In the genomic region with DNA sequence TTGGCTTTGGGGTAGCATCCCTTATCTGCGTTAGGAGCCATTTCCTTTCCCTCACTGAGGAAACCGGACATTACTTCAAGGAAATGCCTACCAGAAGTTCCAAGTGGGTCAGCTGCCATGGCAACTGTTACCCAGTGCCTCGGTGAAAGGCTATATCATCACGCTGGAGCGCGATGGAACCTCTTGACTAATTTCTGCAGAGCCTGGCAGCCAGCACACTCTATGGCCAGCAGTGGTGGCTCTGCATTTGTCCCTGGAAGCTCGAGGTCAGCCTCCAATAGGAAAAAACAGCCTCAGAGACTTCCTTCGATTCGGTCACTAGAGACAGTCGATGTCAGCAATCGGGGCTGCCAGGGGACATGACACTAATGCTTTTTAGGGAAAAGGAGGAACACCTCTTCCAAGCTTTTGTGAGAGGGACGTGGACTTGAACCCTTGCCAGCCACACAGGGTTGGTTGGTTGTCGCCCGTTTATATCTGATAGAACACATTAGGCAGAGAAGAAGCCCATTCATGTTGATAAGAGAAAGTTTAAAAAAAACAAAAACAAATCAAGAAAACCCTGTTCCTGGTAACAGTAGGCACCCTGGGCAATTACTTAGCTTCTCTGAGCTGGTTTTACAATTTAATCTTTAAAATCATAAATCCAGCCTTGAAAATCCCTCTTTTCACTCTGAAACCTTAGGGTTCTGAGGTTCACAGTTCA, we compare ENCODE assay signal across 9 mouse cellular contexts.
DNase-seq lines count a peak whose midpoint lies in the region; ATAC-seq and TF ChIP-seq lines count a peak whose summit lies in the region.
"Had no signal": no experiment of that assay in that cellular context is flagged by ENCODE, and none has a peak within 500 bp of the region (broad histone marks: within the 10 kb centered on the region; RNA-seq: fewer than 3 reads in every experiment).

No protein-coding gene starts in this region.

- no peak for DNase-seq in layer of hippocampus, adult 2 months (ENCODE audit: low spot score in 2 of 2)
- DNase-seq in layer of hippocampus, postnatal 14 days (ENCODE audit: low spot score in 2 of 2) = no peak
- peak; percentile 63 for DNase-seq in hindbrain, embryonic 10.5 days (ENCODE audit: low spot score)
- DNase-seq in limb, embryonic 14.5 days (ENCODE audit: low spot score) = peak; percentile 42
- no peak for DNase-seq in spleen, adult 18-20 months

- no peaks in the 10 kb centered on the region for H3K9me3 ChIP-seq in hindbrain, embryonic 10.5 days
- H3K9me3 ChIP-seq in limb, embryonic 14.5 days (ENCODE audit: control insufficient read depth, low read length) = no peaks in the 10 kb centered on the region
- H3K9me3 ChIP-seq in stomach, embryonic 14.5 days (ENCODE audit: control insufficient read depth, low read depth, low read length) = no peaks in the 10 kb centered on the region

- no peak overlapping the region for H3K9ac ChIP-seq in limb, embryonic 14.5 days (ENCODE audit: low read depth, low read length, severe bottlenecking)
- no peak overlapping the region for H3K9ac ChIP-seq in stomach, embryonic 14.5 days (replicated peaks; ENCODE audit: low read depth, low read length)

- H3K36me3 ChIP-seq in hindbrain, embryonic 10.5 days = peaks cover 35% of the 10 kb centered on the region
- H3K36me3 ChIP-seq in limb, embryonic 14.5 days (ENCODE audit: control insufficient read depth, insufficient read depth, low read length) = peaks cover 11% of the 10 kb centered on the region; the same call in 1 of the 2 replicates
- H3K36me3 ChIP-seq in stomach, embryonic 14.5 days (ENCODE audit: control insufficient read depth, insufficient read depth, low read length) = no peaks in the 10 kb centered on the region; the same call in 1 of the 2 replicates

- H3K4me1 ChIP-seq in embryonic fibroblast, embryonic 13.5 days (ENCODE audit: control insufficient read depth, insufficient read depth, low read length) = peaks cover 34% of the 10 kb centered on the region
- H3K4me1 ChIP-seq in hindbrain, embryonic 10.5 days (replicated peaks) = peaks cover 37% of the 10 kb centered on the region
- peaks cover 62% of the 10 kb centered on the region for H3K4me1 ChIP-seq in limb, embryonic 14.5 days (ENCODE audit: control insufficient read depth, insufficient read depth, low read length)
- peaks cover 35% of the 10 kb centered on the region for H3K4me1 ChIP-seq in stomach, embryonic 14.5 days (ENCODE audit: control insufficient read depth, insufficient read depth, low read length)

- peak overlapping the region; percentile 1; the same call in 1 of the 2 replicates for H3K4me2 ChIP-seq in limb, embryonic 14.5 days (replicated peaks; ENCODE audit: low read depth, low read length, severe bottlenecking)
- H3K4me2 ChIP-seq in stomach, embryonic 14.5 days (replicated peaks; ENCODE audit: low read depth, low read length) = no peak overlapping the region

- TF ChIP-seq CTCF in layer of hippocampus, adult 2 months (conservative IDR thresholded peaks at IDR 0.05) = no peak
- no peak for TF ChIP-seq CTCF in embryonic fibroblast, embryonic 13.5 days (IDR thresholded peaks at IDR 0.05; ENCODE audit: borderline replicate concordance, insufficient read depth, low read length)

- H3K27me3 ChIP-seq in hindbrain, embryonic 10.5 days (ENCODE audit: insufficient read depth, poor library complexity, severe bottlenecking) = no peaks in the 10 kb centered on the region
- no peaks in the 10 kb centered on the region for H3K27me3 ChIP-seq in limb, embryonic 14.5 days (ENCODE audit: control insufficient read depth, insufficient read depth, low read length)
- no peaks in the 10 kb centered on the region for H3K27me3 ChIP-seq in stomach, embryonic 14.5 days (ENCODE audit: control insufficient read depth, insufficient read depth, low read length)

- peak overlapping the region; percentile 68 for H3K27ac ChIP-seq in layer of hippocampus, adult 2 months
- H3K27ac ChIP-seq in embryonic fibroblast, embryonic 13.5 days (ENCODE audit: insufficient read depth, low read length) = peak overlapping the region; percentile 86
- peak overlapping the region; percentile 86 for H3K27ac ChIP-seq in hindbrain, embryonic 10.5 days
- H3K27ac ChIP-seq in limb, embryonic 14.5 days (replicated peaks; ENCODE audit: low read depth, low read length) = peak overlapping the region; percentile 80
- peak overlapping the region; percentile 94 for H3K27ac ChIP-seq in stomach, embryonic 14.5 days (ENCODE audit: low read length)

- ATAC-seq in limb, embryonic 14.5 days (ENCODE audit: low FRiP score, low read depth) = 0 out of 2 replicates have a peak, but pooled peaks have one; percentile 6
- ATAC-seq in stomach, embryonic 14.5 days (ENCODE audit: insufficient number of reproducible peaks, insufficient read depth, low FRiP score, low read depth) = no peak
- no peak for ATAC-seq in monocyte, adult 5-6 weeks (replicated peaks; ENCODE audit: insufficient number of reproducible peaks, low FRiP score, low TSS enrichment, poor library complexity, severe bottlenecking)

- TF ChIP-seq POLR2A in embryonic fibroblast, embryonic 13.5 days (IDR thresholded peaks at IDR 0.05; ENCODE audit: low read depth, low read length) = no peak
- TF ChIP-seq POLR2A in limb, embryonic 14.5 days (IDR thresholded peaks at IDR 0.05; ENCODE audit: borderline replicate concordance, extremely low read depth, insufficient read depth, insufficient read length) = no peak

- 60% methylated on average over 14 of the region's 14 CpGs for WGBS in hindbrain, embryonic 10.5 days
- 72% methylated on average over 14 of the region's 14 CpGs for WGBS in limb, embryonic 14.5 days
- 53% methylated on average over 14 of the region's 14 CpGs for WGBS in stomach, embryonic 14.5 days

- H3K4me3 ChIP-seq in layer of hippocampus, adult 2 months = no peak overlapping the region
- H3K4me3 ChIP-seq in embryonic fibroblast, embryonic 13.5 days (ENCODE audit: insufficient read depth, low read length) = no peak overlapping the region
- no peak overlapping the region for H3K4me3 ChIP-seq in hindbrain, embryonic 10.5 days
- H3K4me3 ChIP-seq in limb, embryonic 14.5 days (replicated peaks; ENCODE audit: low read length) = no peak overlapping the region
- H3K4me3 ChIP-seq in stomach, embryonic 14.5 days (ENCODE audit: low read depth, low read length) = no peak overlapping the region
- H3K4me3 ChIP-seq: erythroblast, embryonic 14.5 days had no signal

Comparison
In these comparisons a context has a peak if more than half of its experiments do, and no peak if none do; other contexts are left out.
1. DNase-seq: peak in hindbrain, embryonic 10.5 days (single experiment) and limb, embryonic 14.5 days (single experiment); none in layer of hippocampus, adult 2 months (0 of 2), layer of hippocampus, postnatal 14 days (0 of 2) and spleen, adult 18-20 months (0 of 2).
2. Peak in every context shown above with its lines, with median percentiles within 50 percentile points of each other: H3K27ac ChIP-seq.